Mouse (Mus musculus) heart, postnatal 10 days (tissue): ENCODE measurements around the gene Vps37c. TPM values are rescaled to one million over a fixed set of nuclear protein-coding genes. Genes with fewer than 3 reads are reported as not detected.

Experiments used
- DNase-seq, 2 experiments: peaks; one replicate each; pipeline ENCODE4 v3.0.0; 2021
- intact Hi-C: fragments of 180-260 bp; cut with DNase I; formaldehyde crosslinking; loops from one replicate; pipeline ENCODE4 v1.15.1; 2025
- total RNA-seq, 2 experiments: library from RNA; stranded (reverse); gene quantifications; 2 replicates each; pipeline ENCODE4 v1.2.3; 2021

Vps37c gene
- total RNA-seq, 2 experiments from 2014 or later = 23.3 to 27.1 TPM

GRCm38 (mm10) chr19:10761794-10762415 is 73.4 kb downstream of the Vps37c start:
- no peak for DNase-seq
- intact Hi-C loops = no loop called here

DNA sequence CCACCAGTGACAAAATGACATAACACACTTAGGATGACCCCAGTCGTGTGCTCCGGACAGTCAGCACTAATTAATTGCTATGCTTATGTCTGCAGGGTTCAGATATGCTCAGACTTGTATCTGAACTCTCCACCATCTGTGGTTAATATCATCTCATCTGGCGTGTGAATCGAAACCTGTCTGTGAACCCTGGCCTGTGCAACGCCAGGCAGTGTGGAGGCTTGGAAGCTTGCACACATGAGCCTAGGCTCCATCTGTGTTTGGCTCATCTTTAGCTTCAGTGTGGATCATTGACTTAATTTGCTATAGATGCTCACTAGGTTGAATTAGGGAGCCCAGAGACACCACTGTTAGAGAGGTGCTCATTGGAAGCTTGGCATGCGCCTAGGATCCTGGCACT is 73.9 kb downstream of the Vps37c start:
- DNase-seq = no peak
- intact Hi-C loops = no loop called here

- intact Hi-C loops = no loop called here
- DNase-seq = no peak
Observed at GRCm38 (mm10) chr19:10763381-10764031, 75.0 kb downstream of the Vps37c start.

Other genes with a start within 250 kb of the Vps37c start
- gene Lrrc10b, start 231.3 kb upstream of the Vps37c start, total RNA-seq = 1 to 10 TPM; 2.2 to 7.3 TPM
- gene Ppp1r32, start 205.8 kb upstream of the Vps37c start, total RNA-seq = under 1 TPM; 0.40 to 0.93 TPM
- 10 to 100 TPM; 39.9 to 41.2 TPM for gene Cpsf7, start 163.5 kb upstream of the Vps37c start, total RNA-seq
- 10 to 100 TPM; 61.9 to 67.1 TPM for gene Sdhaf2, start 162.6 kb upstream of the Vps37c start, total RNA-seq
- gene Tmem216, start 132.5 kb upstream of the Vps37c start, total RNA-seq = 1 to 10 TPM; 4.5 to 4.9 TPM
- gene Cyb561a3, start 111.6 kb upstream of the Vps37c start, total RNA-seq = 10 to 100 TPM; 11.5 to 11.8 TPM
- 1 to 10 TPM; 4.3 to 4.8 TPM for gene Tmem138, start 111.4 kb upstream of the Vps37c start, total RNA-seq
- gene Ddb1, start 83.4 kb upstream of the Vps37c start, total RNA-seq = 100 to 1,000 TPM; 216 to 231 TPM
- gene Tkfc, start 83.1 kb upstream of the Vps37c start, total RNA-seq = 10 to 100 TPM; 10.3 to 11.1 TPM
- gene Vwce, start 54.5 kb upstream of the Vps37c start, total RNA-seq = under 1 TPM; 0.26 to 0.27 TPM
- gene Pga5, start 10.7 kb upstream of the Vps37c start, total RNA-seq = not detected
- 1 to 10 TPM in 1 of 2 experiments, under 1 TPM in 1; 0.87 to 1.1 TPM for gene Cd5, start 50.3 kb downstream of the Vps37c start, total RNA-seq
- gene Cd6, start 141.3 kb downstream of the Vps37c start, total RNA-seq = under 1 TPM; 0.22 to 0.52 TPM
- 1 to 10 TPM; 2.6 to 3.0 TPM for gene Slc15a3, start 151.0 kb downstream of the Vps37c start, total RNA-seq
- 10 to 100 TPM; 36.7 to 42.0 TPM for gene Tmem132a, start 181.2 kb downstream of the Vps37c start, total RNA-seq
- 100 to 1,000 TPM in 1 of 2 experiments, 10 to 100 TPM in 1; 95.3 to 104 TPM for gene Tmem109, start 193.3 kb downstream of the Vps37c start, total RNA-seq
- gene Prpf19, start 206.5 kb downstream of the Vps37c start, total RNA-seq = 100 to 1,000 TPM; 211 to 235 TPM
- gene Zp1, start 231.9 kb downstream of the Vps37c start, total RNA-seq = not detected
- under 1 TPM; 0.15 to 0.22 TPM for gene Ptgdr2, start 248.4 kb downstream of the Vps37c start, total RNA-seq